Mouse (Mus musculus) lung, postnatal 36 days (tissue): ENCODE measurements at regions not wholly inside any gene's neighbourhood (a gene's known extent, or its start where the extent isn't known, plus 50 kb on each side); places are given as distances from the start of the nearest gene placed in this dataset.
"Not testable (repeated sequence)": the region's sequence is repeated elsewhere in the genome, so short reads cannot be mapped to it uniquely, and the experiment has no call there.

Experiments
- DNase-seq: peaks from one replicate; pipeline ENCODE4 v3.0.0; 2022; ENCODE audit warnings: mixed read lengths

GRCm38 (mm10) chr16:73404509-73404908, 1007.1 kb downstream of the Robo2 start:
- DNase-seq = no peak

- DNase-seq = no peak
These were observed 1007.5 kb downstream of the Robo2 start for GRCm38 (mm10) chr16:73404099-73404498.

DNA sequence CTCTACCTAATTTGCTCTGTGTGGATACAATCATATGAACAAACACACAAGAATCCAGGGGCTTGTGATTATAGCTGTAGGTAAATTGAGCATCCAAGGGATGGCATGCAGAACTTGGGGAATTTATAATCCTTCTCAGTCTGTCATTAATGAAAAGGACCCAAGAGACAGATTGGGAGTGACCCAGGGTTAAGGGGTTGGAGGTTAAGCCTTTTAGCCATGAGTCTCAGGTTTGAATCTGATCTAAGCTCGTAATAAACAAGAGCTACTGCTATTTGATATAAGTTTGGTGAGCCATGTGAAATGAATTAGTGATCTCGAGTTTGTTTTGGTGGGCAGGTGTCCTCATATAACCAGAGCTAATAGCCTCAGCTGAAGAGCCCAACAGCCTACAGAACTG, 1032.6 kb downstream of the Robo2 start:
- no peak for DNase-seq

DNA sequence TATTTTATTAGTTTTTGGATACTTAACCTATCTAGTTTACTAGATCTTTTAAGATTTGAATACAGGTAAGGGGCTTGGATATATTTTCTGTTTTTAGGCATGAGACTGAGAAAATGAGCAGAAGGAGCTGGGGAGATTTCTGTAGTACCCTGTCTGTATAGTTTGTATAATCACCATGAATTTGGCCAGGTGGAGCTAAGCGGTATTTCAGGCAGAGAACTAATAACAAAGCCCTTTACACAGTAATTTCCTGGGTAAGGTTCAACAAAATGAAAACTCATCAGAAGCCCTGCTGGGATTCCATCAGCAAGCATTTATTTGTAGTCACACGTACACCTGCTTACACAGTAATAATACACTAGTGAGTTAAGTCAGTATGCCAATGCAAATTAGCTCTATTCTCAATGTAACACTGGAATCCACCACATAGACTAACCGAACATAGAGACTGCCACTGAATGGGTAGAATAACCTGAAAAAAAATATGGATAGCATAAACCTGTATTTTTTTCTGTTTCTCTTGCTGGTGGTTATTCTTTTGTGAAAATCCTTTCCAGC, 1036.9 kb downstream of the Robo2 start:
- DNase-seq = no peak

DNA sequence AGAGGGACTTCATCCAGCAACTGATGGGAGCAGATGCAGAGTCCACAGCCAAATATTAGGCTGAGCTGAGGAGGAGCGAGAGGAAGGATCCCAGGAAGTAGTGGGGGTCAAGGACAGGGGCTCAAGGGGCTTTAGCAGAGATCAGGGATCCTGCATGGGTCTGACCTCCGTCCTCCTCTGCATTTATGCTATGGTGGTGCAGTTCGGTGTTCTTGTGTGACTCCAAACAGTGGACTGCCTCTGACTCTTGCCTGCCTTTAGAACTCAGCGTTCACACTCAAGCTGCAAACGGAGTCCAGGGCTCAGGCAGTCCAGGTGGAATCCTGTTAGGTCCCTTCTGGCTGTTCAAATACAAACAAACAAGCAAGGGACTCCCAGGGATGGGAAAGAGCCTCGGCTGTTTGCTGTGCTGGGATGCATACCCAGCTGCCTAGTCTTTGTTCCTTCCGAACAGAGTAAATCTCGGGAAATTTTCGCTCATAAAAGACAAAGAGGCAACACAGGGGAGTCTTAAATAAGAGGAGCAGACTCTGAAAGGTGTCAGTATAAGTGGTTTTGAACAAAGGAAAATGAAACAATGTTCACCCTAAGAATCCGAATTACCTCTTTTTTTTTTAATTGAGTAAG, 1042.9 kb downstream of the Robo2 start:
- DNase-seq = no peak

GRCm38 (mm10) chr16:73367926-73368325, 1043.7 kb downstream of the Robo2 start:
- no peak for DNase-seq

DNA sequence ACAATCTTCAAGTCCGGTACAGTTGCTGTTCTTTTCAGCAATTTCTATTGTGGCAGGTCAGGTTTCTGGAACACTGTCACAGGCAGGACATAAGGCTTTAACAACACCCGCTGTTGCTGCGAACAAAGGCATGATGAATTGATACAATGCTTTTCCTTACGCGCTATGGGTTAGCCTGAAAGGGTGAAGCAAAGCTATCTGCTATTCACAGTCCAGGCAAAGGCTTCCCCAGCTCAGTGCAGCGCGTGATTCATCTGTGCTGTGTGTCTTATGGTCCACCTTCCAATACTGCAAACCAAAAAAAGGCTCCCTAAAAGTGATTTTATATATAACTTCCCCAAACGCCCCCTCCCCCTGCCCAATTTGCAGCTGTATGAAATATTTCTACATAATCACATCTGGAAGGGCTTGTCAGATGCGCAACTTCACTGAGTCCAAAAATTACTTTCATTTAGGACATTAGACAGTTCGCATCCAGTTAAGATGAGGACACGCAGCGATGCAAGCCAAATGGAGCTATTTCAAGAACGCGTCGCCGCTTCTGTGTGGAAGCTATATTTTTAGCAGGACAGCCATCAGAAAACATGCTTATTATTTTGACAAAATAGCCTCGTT, 1044.3 kb downstream of the Robo2 start:
- DNase-seq = peak; percentile 1

DNA sequence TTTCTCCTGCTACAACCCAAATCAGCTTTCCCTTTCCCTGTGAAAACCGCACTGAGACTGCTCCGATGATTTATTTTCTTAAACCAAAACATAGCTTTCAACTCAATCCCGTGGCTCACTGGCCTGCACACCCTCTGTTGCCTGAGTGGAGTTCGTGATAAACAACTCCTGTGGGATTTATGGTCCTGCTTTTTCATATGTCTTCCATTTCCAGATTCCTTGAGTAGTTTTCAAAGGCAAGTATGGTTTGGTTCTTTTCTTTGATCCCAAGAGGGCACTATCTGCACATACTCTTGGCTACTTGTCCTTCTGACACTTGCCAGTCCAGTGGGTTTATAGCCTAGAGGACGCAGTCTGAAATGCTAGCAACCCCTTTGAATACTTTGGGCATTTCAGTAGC, 1042.6 kb downstream of the Robo1 start:
- DNase-seq = peak; percentile 2

GRCm38 (mm10) chr16:73343941-73344340, 1035.8 kb downstream of the Robo1 start:
- no peak for DNase-seq

DNA sequence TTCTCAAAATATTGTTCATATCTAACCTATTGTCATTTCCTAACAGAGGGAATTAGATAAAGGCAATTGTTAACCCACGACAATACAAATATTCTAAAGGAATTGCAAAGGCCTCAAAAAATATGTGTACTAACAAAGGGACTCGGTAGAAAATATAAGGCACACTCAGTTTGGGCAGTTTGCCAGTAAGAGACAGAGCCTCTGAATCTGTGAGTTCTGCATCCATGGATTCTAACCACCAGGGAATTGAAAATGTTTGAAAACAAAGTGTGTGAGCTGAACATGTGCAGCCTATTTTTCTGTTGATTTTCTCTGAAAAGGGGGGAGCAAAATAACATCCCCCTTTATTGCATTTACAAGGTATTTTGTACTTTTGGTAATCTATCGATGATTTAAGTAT, 1035.4 kb downstream of the Robo1 start:
- DNase-seq = no peak

DNA sequence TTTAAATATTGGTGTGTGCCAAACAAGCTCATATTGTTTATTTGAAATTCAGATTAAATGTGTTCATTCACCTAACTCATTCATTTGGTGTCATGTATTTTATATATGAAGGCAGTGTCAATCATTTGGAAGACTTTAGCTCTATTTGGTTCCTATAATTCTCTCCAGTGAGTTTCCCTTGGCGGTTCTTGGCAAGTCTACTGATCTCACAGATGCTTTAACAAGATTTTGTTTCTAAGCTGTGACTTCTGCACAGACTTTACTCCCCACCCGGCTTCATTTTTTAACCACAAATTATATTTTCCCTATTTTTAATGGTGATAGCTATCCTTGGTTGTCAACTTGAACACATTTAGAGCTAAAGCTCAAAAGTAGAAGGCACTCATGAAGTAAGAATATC, 1009.5 kb downstream of the Robo1 start:
- no peak for DNase-seq

- no peak for DNase-seq
These were observed 1002.0 kb downstream of the Robo1 start for GRCm38 (mm10) chr16:73310096-73310495.

GRCm38 (mm10) chr16:73279951-73280350, 971.8 kb downstream of the Robo1 start:
- DNase-seq = no peak

DNA sequence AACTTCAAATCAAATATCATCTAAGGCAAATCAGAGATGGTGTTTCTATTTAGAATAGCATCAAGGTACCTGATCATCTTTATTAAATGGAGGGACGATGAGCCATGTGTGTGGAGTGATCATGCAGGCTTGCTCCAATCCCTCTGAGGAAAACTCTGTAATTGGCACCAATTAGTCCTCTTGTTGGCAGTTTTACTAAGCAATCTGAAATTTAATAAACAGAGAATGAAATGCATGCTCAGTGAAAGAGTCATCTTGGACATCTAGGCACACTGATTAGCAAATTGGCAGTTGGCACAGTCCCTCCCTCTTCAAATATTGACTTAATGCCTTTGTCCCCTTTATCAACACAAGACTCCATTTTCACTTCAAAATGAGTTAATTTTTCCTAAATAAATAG, 951.6 kb downstream of the Robo1 start:
- DNase-seq = no peak

DNA sequence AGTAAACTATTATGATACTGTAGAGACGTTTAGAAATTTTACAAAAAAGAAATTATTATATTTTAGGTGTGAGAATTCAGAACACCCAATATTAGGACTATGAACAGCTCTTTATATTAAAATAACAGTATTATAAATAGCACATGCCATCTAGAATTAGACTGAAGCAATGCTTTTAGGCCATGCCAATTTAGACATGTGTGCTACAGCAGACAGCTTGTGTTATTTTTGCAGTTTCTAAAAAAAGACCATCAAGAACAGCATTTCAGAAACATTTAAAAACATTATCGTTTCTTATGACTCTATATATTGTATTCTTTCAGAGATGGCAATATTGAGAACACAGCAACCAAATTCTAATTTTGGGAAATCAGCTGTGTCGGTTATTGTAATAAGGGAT, 951.2 kb downstream of the Robo1 start:
- DNase-seq = no peak

- DNase-seq = no peak
These were observed 937.0 kb downstream of the Robo1 start for GRCm38 (mm10) chr16:73245073-73245590.

DNA sequence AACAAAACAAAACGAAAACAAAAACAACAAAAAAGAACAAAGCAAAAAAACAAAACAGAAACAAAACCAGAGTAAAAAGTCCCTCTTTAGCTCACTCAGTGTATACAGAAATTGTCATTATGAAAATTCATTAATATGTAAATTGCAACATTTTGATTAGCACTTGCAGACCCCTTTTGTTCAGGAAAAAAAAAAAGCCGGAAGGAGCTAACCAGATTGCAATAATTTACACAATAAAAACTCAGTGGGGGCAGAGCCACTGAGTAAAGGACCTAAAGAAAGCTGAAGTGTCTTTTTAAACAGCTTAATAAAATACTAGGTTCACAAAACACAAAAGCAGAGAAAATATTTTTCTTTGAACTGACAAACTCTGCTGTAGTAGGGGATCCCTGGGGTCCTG, 922.5 kb downstream of the Robo1 start:
- no peak for DNase-seq

- no peak for DNase-seq
These were observed 909.4 kb downstream of the Robo1 start for GRCm38 (mm10) chr16:73217555-73217954.

DNA sequence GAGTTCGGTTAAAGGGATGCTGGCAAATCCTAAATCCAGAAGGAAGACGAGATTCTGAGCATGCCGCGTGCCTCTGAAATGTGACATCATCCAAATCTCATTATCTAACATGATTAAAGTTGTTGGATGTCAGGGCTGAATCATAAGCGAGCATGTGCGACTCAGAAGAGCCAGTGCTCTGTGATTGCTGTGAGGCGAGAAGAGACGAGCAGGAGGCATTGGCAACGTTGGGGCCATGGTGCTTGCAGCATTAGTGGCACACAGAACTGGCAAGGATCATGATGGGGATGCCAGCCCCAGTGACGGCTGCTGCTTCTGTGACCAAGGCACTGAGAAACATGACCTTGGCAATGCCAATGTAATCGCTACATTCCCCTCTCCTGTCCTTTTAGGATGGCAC, 895.4 kb downstream of the Robo1 start:
- no peak for DNase-seq

DNA sequence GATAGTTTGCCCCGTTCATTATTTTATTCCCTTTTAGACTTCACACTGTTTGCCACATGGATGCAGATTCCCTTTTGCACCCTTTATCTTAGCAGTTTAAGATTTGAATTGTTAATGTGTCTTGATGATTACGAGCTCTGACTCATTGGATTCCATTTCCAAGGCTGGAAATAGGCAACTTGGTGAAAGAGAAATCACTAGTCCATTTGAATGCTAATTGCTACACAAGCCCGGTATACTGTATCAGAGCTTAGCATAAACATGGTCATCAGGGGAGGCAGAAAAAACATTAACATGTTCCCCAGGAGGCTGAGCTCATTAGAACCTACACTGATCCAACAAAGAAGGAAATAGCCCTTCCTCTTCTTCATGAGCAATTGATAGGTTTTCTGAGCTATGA, 892.9 kb downstream of the Robo1 start:
- no peak for DNase-seq

DNA sequence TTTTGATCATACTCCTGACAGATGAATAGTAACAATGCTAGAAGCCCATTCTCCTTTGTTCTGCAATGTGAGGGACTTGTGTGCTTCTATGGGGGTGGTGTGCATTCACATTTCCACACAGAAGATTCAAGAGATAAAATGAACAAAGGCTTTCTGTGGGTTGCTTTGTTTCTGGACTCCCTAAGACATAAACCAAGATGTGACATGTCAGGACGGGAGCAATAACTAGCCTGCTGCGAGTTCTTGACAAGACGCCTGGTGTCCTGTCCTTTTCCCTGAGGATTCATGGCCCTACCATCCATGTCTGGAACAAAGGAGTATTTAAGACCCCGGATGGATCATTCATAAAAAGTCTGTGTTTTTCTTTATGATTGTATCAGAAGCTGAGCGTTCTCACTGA, 874.7 kb downstream of the Robo1 start:
- no peak for DNase-seq

DNA sequence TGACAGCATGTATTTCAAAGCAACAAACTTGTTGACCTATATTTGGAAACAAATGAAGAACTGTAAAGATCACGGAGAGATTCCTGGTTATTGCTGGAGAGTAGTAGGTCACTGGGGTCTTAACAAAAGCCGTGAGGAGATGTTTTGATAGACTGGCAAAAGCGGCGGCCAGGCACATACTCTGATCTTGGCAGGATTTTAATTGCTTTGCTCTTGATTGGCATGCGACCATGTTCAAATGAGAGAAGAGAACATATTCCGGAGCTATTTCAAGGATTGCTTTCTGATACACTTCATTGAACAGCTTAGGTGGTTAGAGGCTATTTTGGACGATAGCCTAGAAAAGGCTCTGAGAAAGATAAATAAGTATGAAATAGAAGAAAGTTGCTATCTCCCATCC, 874.2 kb downstream of the Robo1 start:
- DNase-seq = no peak

DNA sequence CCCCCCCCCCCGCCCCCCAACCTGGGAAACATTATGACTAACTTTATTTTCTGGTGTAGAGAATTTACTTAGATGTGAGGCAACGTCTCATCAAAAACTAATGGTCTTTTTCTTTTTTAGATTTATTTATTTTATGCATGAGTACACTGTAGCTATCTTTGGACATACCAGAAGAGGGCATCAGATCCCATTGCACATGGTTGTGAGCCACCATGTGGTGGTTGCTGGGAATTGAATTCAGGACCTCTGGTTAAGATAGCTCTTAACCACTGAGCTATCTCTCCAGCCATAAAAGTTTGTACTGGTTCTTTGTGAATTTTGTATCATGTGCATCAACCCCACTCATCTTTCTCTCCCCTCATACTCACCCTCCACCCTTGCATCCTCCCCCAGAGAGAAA, 847.3 kb downstream of the Robo1 start:
- no peak for DNase-seq

DNA sequence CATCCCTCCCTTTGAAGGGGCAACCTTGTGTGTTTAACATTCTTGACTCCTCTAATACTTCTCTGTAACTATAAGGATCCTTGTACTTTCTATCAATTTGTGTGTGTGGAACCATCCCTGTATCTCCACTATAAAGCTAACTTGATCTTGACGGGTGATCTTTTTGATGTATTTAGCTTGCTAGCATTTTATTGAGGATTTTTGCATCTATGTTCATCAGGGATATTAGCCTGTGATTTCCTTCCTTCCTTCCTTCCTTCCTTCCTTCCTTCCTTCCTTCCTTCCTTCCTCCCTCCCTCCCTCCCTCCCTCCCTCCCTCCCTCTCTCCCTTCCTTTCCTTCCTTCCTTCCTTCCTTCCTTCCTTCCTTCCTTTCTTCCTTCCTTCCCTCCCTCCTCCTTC, 819.8 kb downstream of the Robo1 start:
- DNase-seq = not testable (repeated sequence)

- no peak for DNase-seq
These were observed 812.5 kb downstream of the Robo1 start for GRCm38 (mm10) chr16:73120568-73120967.
